ENCODE assay signal across 22 mouse cellular contexts in genomic region chr12:11198026-11198425, GRCm38 (mm10). TPM values are rescaled to one million over a fixed set of nuclear protein-coding genes. Genes with fewer than 3 reads are reported as not detected.
DNase-seq lines count a peak whose midpoint lies in the region; ATAC-seq lines count a peak whose summit lies in the region.
"Had no signal": no experiment of that assay in that cellular context is flagged by ENCODE, and none has a peak within 500 bp of the region (broad histone marks: within the 10 kb centered on the region; RNA-seq: fewer than 3 reads in every experiment).

No protein-coding gene starts in this region.

- no peak overlapping the region for H3K4me2 ChIP-seq in forebrain, embryonic 13.5 days
- H3K4me2 ChIP-seq: heart, embryonic 13.5 days had no signal

- 7% methylated on average over 4 of the region's 4 CpGs for WGBS in forebrain, embryonic 13.5 days

- no peak overlapping the region for H3K4me3 ChIP-seq in forebrain, embryonic 13.5 days
- H3K4me3 ChIP-seq: heart, embryonic 13.5 days had no signal

- DNase-seq in embryo, embryonic 9.5 days (ENCODE audit: extremely low spot score) = peak; percentile 6
- no peak for DNase-seq in embryo, embryonic 11 days
- DNase-seq in Muller cell, postnatal 12 days (ENCODE audit: inconsistent ontology term) = peak; percentile 62
- peak; percentile 61 for DNase-seq in naive thymus-derived CD4-positive, alpha-beta T cell, adult 2 months (ENCODE audit: low read depth)
- DNase-seq in right cerebral cortex, postnatal 10 days (ENCODE audit: low spot score in 2 of 2) = no peak
- DNase-seq in cerebellum, postnatal 10 days = no peak
- DNase-seq: cerebellum, adult 9-11 months; heart, postnatal 4 days; kidney, adult 11 months; kidney, postnatal 10 days; layer of hippocampus, adult 9-11 months; right cerebral cortex, postnatal 4 days; thymus, postnatal 4 days had no signal

- H3K4me1 ChIP-seq in forebrain, embryonic 13.5 days = 0 out of 2 replicates have a peak, but pooled peaks cover 7% of the 10 kb centered on the region

- ATAC-seq in forebrain, embryonic 13.5 days = peak; percentile 22; the same call in 1 of the 2 replicates
- no peak for ATAC-seq in megakaryocyte-erythroid progenitor cell, adult 5-6 weeks (replicated peaks; ENCODE audit: low FRiP score, low TSS enrichment, poor library complexity, severe bottlenecking)
- ATAC-seq: hindbrain, postnatal 0 days had no signal

- no peak overlapping the region; the same call in 1 of the 2 replicates for H3K27ac ChIP-seq in forebrain, embryonic 13.5 days
- H3K27ac ChIP-seq: heart, embryonic 13.5 days; hindbrain, postnatal 0 days had no signal

- no peak overlapping the region for H3K9ac ChIP-seq in forebrain, embryonic 13.5 days
- H3K9ac ChIP-seq: heart, embryonic 13.5 days had no signal

- H3K9me3 ChIP-seq in forebrain, embryonic 13.5 days (replicated peaks) = no peaks in the 10 kb centered on the region
- H3K9me3 ChIP-seq: heart, embryonic 13.5 days had no signal

- 0 out of 2 replicates have a peak, but pooled peaks cover 3% of the 10 kb centered on the region for H3K27me3 ChIP-seq in forebrain, embryonic 13.5 days
- H3K27me3 ChIP-seq: heart, embryonic 13.5 days had no signal

- H3K36me3 ChIP-seq in forebrain, embryonic 13.5 days (ENCODE audit: poor library complexity, severe bottlenecking) = no peaks in the 10 kb centered on the region
- H3K36me3 ChIP-seq: heart, embryonic 13.5 days had no signal

RNA-seq across cellular contexts. Expression of gene Msgn1, which starts 10.7 kb away (rescaled TPM):
- not detected in 2 replicates for polyA plus RNA-seq in forebrain, embryonic 13.5 days (2015; fragmentation: Nextera tagmentation; extraction: Ambion mirVana)
- total RNA-seq in megakaryocyte-erythroid progenitor cell, adult 5-6 weeks (2014; fragmentation: Nextera tagmentation) = not detected in 2 replicates
- not detected in 2 replicates for total RNA-seq in megakaryocyte-erythroid progenitor cell, adult 5-6 weeks (2017)
- total RNA-seq: heart, postnatal 4 days; hindbrain, postnatal 0 days; left cerebral cortex, postnatal 14 days had no signal
- polyA plus RNA-seq: gonadal fat pad, adult 2 months; heart, embryonic 13.5 days; hindbrain, postnatal 0 days; liver, embryonic 16.5 days; neural tube, embryonic 14.5 days; testis, adult 2 months had no signal

RNA-seq across cellular contexts. Expression of gene Kcns3, which starts 47.2 kb away (rescaled TPM):
- 0.31 and 0.40 TPM in 2 replicates for polyA plus RNA-seq in forebrain, embryonic 13.5 days (2015; fragmentation: Nextera tagmentation; extraction: Ambion mirVana)
- not detected in 2 replicates for total RNA-seq in megakaryocyte-erythroid progenitor cell, adult 5-6 weeks (2014; fragmentation: Nextera tagmentation)
- total RNA-seq in megakaryocyte-erythroid progenitor cell, adult 5-6 weeks (2017) = not detected in 2 replicates

Comparison
In these comparisons a context has a peak if more than half of its experiments do, and no peak if none do; other contexts are left out.
1. DNase-seq: peak in embryo, embryonic 9.5 days (single experiment), Muller cell, postnatal 12 days (single experiment) and naive thymus-derived CD4-positive, alpha-beta T cell, adult 2 months (single experiment); none in embryo, embryonic 11 days (single experiment), right cerebral cortex, postnatal 10 days (0 of 2) and cerebellum, postnatal 10 days (0 of 2).